Mouse (Mus musculus) liver, embryonic 12.5 days (tissue): ENCODE data around the gene Parp9. TPM values are rescaled to one million over a fixed set of nuclear protein-coding genes. Genes with fewer than 3 reads are reported as not detected.
A peak's percentile ranks its signal among the peaks of the same experiment; 100 is the strongest.
"Not testable (repeated sequence)": the region's sequence is repeated elsewhere in the genome, so short reads cannot be mapped to it uniquely, and the experiment has no call there.

Experiments
- ATAC-seq: fragments of 200-750 bp; cut with Nextera tagmentation; 2 replicates; pipeline ENCODE4 v1.8.0; 2017; ENCODE audit warnings: moderate number of reproducible peaks, mild to moderate bottlenecking, moderate library complexity
- H3K27ac ChIP-seq: fragments of 300-500 bp; sonication (generic); 2 replicates; pipeline ENCODE4 v1.5.1; 2016; ENCODE audit warnings: mild to moderate bottlenecking
- H3K27me3 ChIP-seq: fragments of 300-500 bp; sonication (generic); replicated peaks from 2 replicates; pipeline ENCODE4 v1.6.1; 2016; ENCODE audit warnings: mild to moderate bottlenecking, moderate library complexity
- H3K36me3 ChIP-seq: fragments of 300-500 bp; sonication (generic); 2 replicates; pipeline ENCODE4 v1.6.1; 2016; ENCODE audit warnings: mild to moderate bottlenecking, moderate library complexity
- H3K4me1 ChIP-seq: fragments of 300-500 bp; sonication (generic); 2 replicates; pipeline ENCODE4 v1.6.1; 2016
- H3K4me2 ChIP-seq: fragments of 300-500 bp; sonication (generic); 2 replicates; pipeline ENCODE4 v1.6.1; 2016; ENCODE audit warnings: mild to moderate bottlenecking, moderate library complexity
- H3K4me3 ChIP-seq: fragments of 300-500 bp; sonication (generic); 2 replicates; pipeline ENCODE4 v1.5.1; 2016; ENCODE audit warnings: mild to moderate bottlenecking, moderate library complexity
- H3K9ac ChIP-seq: fragments of 300-500 bp; sonication (generic); 2 replicates; pipeline ENCODE4 v1.6.1; 2016; ENCODE audit warnings: mild to moderate bottlenecking, moderate library complexity
- H3K9me3 ChIP-seq: fragments of 300-500 bp; sonication (generic); replicated peaks from 2 replicates; pipeline ENCODE4 v1.6.1; 2016; ENCODE audit warnings: mild to moderate bottlenecking, moderate library complexity
- WGBS: fragments of 180-500 bp; shearing (Covaris S2); methylation state at CpG from one replicate; pipeline ENCODE4 v1.1.7; 2016; ENCODE audit not compliant: insufficient replicate concordance; 5-methylcytosine and 5-hydroxymethylcytosine counted together
- polyA plus RNA-seq: library from polyadenylated mRNA; unstranded; fragments of >200 nt; fragmentation: Nextera tagmentation; extraction: Ambion mirVana; gene quantifications from 2 replicates; pipeline ENCODE4 v1.2.1, GENCODE M21; 2016

Parp9 gene
- polyA plus RNA-seq, 1 experiment from 2014 or later: 5.8 TPM

DNA sequence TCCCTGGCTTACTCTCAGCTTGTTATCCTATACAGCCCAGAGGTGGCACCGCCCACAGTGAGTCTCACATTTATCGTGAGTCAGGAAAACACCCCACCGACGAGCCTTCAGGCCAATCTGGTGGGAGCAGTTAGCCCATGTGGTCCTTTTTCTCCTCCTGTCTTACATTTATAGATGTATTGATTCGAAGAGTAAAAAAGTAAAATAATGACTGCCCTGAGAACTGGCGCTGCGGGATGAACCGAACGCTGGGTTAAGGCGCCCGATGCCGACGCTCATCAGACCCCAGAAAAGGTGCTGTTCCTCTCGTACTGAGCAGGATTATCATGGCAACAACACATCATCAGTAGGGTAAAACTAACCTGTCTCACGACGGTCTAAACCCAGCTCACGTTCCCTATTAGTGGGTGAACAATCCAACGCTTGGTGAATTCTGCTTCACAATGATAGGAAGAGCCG, 43.1 kb downstream of the Parp9 start:
- Histone ChIP-seq H3K9ac (peak overlapping the region; percentile 1; the same call in 1 of the 2 replicates), H3K36me3 (no peaks in the 10 kb centered on the region), H3K4me3 (peak overlapping the region; percentile 0; the same call in 1 of the 2 replicates), H3K9me3 (no peaks in the 10 kb centered on the region), H3K27me3 (no peaks in the 10 kb centered on the region), H3K4me2 (peak overlapping the region; percentile 82), H3K4me1 (peaks cover 36% of the 10 kb centered on the region), H3K27ac (peak overlapping the region; percentile 100)
- peak; percentile 87 for ATAC-seq
- WGBS: 36% methylated on average over 19 of the region's 19 CpGs

DNA sequence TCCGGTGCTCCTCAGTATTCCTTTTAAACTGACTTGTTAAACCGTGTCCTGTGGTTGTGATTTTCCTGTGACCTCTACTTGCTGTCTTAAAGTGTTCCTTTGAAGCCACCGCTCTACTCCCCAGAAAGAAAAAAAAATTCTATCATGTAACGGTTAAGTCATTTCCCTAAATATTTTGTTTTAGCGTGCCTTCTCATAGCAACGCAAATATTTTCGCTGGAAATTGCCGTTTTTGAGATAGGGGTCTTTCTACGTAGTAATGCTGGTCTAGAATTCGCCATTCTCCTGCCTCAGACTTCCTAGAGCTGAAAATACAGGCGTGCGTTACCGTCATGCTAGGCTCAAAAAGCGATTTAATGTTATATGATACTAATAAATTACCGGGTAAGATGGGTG, 44.2 kb downstream of the Parp9 start:
- ATAC-seq: no peak
- Histone ChIP-seq H3K9me3 (no peaks in the 10 kb centered on the region), H3K4me1 (peaks cover 47% of the 10 kb centered on the region), H3K36me3 (no peaks in the 10 kb centered on the region), H3K4me3 (peak overlapping the region; percentile 89), H3K9ac (peak overlapping the region; percentile 98), H3K4me2 (peak overlapping the region; percentile 82), H3K27me3 (no peaks in the 10 kb centered on the region), H3K27ac (peak overlapping the region; percentile 100)
- WGBS: 4% methylated on average over 15 of the region's 15 CpGs

GRCm38 (mm10) chr16:35982902-35983516, 44.7 kb downstream of the Parp9 start:
- under 1% methylated on average over 54 of the region's 54 CpGs for WGBS
- peak; percentile 85 for ATAC-seq
- H3K4me3 ChIP-seq: peak overlapping the region; percentile 89

GRCm38 (mm10) chr16:35983517-35984101, 45.3 kb downstream of the Parp9 start:
- WGBS: under 1% methylated on average over 51 of the region's 86 CpGs
- Histone ChIP-seq H3K9me3 (no peaks in the 10 kb centered on the region), H3K4me2 (peak overlapping the region; percentile 82), H3K4me1 (peaks cover 52% of the 10 kb centered on the region), H3K4me3 (peak overlapping the region; percentile 89), H3K27ac (peak overlapping the region; percentile 100), H3K27me3 (no peaks in the 10 kb centered on the region), H3K9ac (peak overlapping the region; percentile 98), H3K36me3 (no peaks in the 10 kb centered on the region)
- peak; percentile 70 for ATAC-seq

More at GRCm38 (mm10) chr16:35982902-35983516, 44.7 kb downstream of the Parp9 start:
- peak overlapping the region; percentile 82 for H3K4me2 ChIP-seq
- H3K27ac ChIP-seq: peak overlapping the region; percentile 100
- no peaks in the 10 kb centered on the region for H3K9me3 ChIP-seq
- no peaks in the 10 kb centered on the region for H3K36me3 ChIP-seq
- H3K9ac ChIP-seq: peak overlapping the region; percentile 98
- peaks cover 52% of the 10 kb centered on the region for H3K4me1 ChIP-seq
- H3K27me3 ChIP-seq: no peaks in the 10 kb centered on the region

- no peak for ATAC-seq
- no peaks in the 10 kb centered on the region for H3K27me3 ChIP-seq
- peak overlapping the region; percentile 100 for H3K27ac ChIP-seq
- H3K4me2 ChIP-seq: peak overlapping the region; percentile 82
- peaks cover 3% of the 10 kb centered on the region; the same call in 1 of the 2 replicates for H3K36me3 ChIP-seq
- WGBS: 25% methylated on average over 3 of the region's 3 CpGs
- H3K9ac ChIP-seq: peak overlapping the region; percentile 98
- peak overlapping the region; percentile 89 for H3K4me3 ChIP-seq
- H3K4me1 ChIP-seq: peaks cover 52% of the 10 kb centered on the region
- H3K9me3 ChIP-seq: no peaks in the 10 kb centered on the region
These were observed 46.2 kb downstream of the Parp9 start for GRCm38 (mm10) chr16:35984471-35984870.

DNA sequence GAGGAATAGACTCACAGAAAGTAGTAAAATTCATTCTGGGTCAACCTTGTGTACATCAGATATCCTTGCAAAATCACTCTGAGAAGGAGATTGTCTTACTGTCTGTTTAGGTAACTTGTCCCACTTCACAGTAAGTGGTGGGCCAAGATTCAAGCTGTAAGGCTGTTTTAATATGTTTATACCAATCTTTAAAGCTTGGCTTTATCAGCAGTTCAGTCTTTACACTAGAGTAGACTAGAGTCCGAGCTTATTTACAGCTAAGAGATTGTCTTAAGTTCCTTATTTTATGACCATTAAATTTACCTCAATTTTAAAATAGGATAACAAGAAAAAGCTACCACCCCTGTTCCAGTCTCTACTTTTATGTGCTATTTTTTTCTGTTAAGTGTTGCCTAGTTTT, 49.7 kb downstream of the Parp9 start:
- no peak for ATAC-seq
- no peak overlapping the region for H3K27ac ChIP-seq
- 68% methylated on average over 1 of the region's 1 CpGs for WGBS
- peaks cover 5% of the 10 kb centered on the region; the same call in 1 of the 2 replicates for H3K36me3 ChIP-seq
- H3K4me2 ChIP-seq: no peak overlapping the region
- H3K9me3 ChIP-seq: no peaks in the 10 kb centered on the region
- no peak overlapping the region for H3K9ac ChIP-seq
- H3K27me3 ChIP-seq: no peaks in the 10 kb centered on the region
- peaks cover 41% of the 10 kb centered on the region for H3K4me1 ChIP-seq
- H3K4me3 ChIP-seq: no peak overlapping the region

DNA sequence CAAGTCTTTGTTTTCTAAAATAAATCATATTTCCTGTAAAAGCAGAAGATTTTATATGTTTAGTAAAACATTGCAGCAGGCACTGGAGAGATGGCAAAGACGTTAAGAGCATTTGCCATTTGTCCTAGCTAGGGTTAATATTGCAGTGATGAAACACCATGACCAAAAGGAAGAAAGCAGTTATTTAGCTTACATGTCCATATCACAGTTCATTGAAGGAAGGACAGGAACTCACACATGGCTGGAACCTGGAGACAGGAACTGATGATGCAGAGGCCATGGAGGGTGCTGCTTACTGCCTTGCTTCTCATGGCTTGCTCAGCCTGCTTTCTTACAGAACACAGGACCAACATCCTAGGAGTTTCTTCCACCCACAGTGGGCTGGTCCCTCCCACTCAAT, 54.1 kb downstream of the Parp9 start:
- Histone ChIP-seq H3K27ac (no peak overlapping the region), H3K4me2 (no peak overlapping the region), H3K4me1 (peaks cover 9% of the 10 kb centered on the region), H3K9me3 (no peaks in the 10 kb centered on the region), H3K9ac (no peak overlapping the region), H3K27me3 (no peaks in the 10 kb centered on the region), H3K4me3 (no peak overlapping the region), H3K36me3 (peaks cover 5% of the 10 kb centered on the region; the same call in 1 of the 2 replicates)
- no peak for ATAC-seq
- 77% methylated on average over 1 of the region's 1 CpGs for WGBS

DNA sequence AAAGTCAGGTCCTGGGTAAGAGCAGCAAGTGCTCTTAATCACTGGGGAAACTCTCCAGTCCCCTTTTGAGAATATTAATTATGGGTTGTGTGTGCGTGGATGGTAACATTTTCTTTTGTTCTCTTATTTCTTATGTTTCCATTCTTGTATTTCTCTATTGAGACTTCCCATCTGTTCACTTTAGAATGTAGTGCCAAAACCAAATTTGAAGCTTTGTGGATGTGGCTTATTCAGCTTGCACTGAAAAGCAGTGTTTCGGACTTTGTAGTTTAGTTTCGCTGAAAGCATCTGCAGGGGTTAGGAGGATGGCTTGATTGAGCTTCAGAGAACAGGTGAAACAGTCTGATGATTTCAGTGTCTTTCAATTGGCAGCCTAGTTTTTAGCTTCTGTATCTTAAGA, 55.0 kb downstream of the Parp9 start:
- no peak overlapping the region for H3K4me3 ChIP-seq
- H3K9me3 ChIP-seq: no peaks in the 10 kb centered on the region
- WGBS: 90% methylated on average over 3 of the region's 3 CpGs
- H3K27me3 ChIP-seq: no peaks in the 10 kb centered on the region
- H3K9ac ChIP-seq: no peak overlapping the region
- H3K4me2 ChIP-seq: no peak overlapping the region
- peaks cover 3% of the 10 kb centered on the region; the same call in 1 of the 2 replicates for H3K4me1 ChIP-seq
- H3K36me3 ChIP-seq: peaks cover 5% of the 10 kb centered on the region; the same call in 1 of the 2 replicates
- H3K27ac ChIP-seq: no peak overlapping the region
- ATAC-seq: no peak

DNA sequence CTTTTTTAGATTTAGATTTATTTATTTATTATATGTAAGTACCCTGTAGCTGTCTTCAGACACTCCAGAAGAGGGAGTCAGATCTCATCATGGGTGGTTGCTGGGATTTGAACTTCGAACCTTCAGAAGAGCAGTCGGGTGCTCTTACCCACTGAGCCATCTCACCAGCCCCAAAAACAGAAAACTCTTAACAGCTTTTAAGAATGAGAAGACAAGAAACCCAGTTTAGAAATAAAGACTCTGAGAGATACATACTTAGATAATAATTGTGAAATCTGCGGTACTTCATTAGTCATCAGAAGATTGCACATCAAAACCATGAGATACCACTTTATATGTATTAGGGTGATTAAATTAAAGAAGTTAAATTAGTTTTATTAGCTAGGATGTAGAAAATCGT, 60.6 kb downstream of the Parp9 start:
- not testable (repeated sequence) for H3K9ac ChIP-seq, H3K4me3 ChIP-seq, H3K27ac ChIP-seq, H3K27me3 ChIP-seq, ATAC-seq, H3K4me2 ChIP-seq, H3K4me1 ChIP-seq, H3K9me3 ChIP-seq
- H3K36me3 ChIP-seq: peaks cover 30% of the 10 kb centered on the region
- WGBS: 90% methylated on average over 4 of the region's 4 CpGs

DNA sequence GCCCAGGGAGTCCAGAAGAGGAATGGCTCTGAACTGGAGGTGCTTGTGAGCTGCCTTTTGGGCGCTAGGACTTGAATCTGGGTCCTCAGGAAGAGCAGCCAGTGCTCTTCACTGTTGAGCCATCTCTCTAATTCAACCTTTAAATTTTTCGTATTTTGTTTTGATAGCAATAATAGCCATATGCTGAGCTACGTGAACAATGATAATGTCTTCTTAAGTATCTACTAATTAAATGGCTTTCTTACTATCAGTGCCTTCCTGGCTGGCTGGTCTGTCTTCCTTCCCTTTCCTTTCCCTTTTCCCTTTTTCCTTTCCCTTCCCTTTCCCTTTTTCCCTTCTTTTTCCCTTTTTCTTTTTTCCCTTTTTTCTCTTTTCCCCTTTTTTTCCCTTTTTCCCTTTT, 70.1 kb downstream of the Parp9 start:
- Histone ChIP-seq H3K27me3 (no peaks in the 10 kb centered on the region), H3K36me3 (peaks cover 53% of the 10 kb centered on the region), H3K9ac (no peak overlapping the region), H3K27ac (no peak overlapping the region), H3K4me2 (no peak overlapping the region), H3K4me1 (no peaks in the 10 kb centered on the region), H3K4me3 (no peak overlapping the region), H3K9me3 (no peaks in the 10 kb centered on the region)
- no peak for ATAC-seq
- WGBS: 93% methylated on average over 3 of the region's 3 CpGs

- 84% methylated on average over 1 of the region's 1 CpGs for WGBS
- H3K9ac ChIP-seq: no peak overlapping the region
- H3K36me3 ChIP-seq: peaks cover 72% of the 10 kb centered on the region
- no peak overlapping the region for H3K4me2 ChIP-seq
- H3K4me1 ChIP-seq: no peaks in the 10 kb centered on the region
- H3K4me3 ChIP-seq: no peak overlapping the region
- no peak for ATAC-seq
- no peaks in the 10 kb centered on the region for H3K27me3 ChIP-seq
- no peaks in the 10 kb centered on the region for H3K9me3 ChIP-seq
- no peak overlapping the region for H3K27ac ChIP-seq
These were observed 78.1 kb downstream of the Parp9 start for GRCm38 (mm10) chr16:36016335-36016734.
